Mouse (Mus musculus) heart, embryonic 13.5 days (tissue): ENCODE results near the gene Adap2. TPM values are rescaled to one million over a fixed set of nuclear protein-coding genes. Genes with fewer than 3 reads are reported as not detected.
A peak's percentile ranks its signal among the peaks of the same experiment; 100 is the strongest.

ENCODE experiments used
- ATAC-seq: fragments of 200-750 bp; cut with Nextera tagmentation; 2 replicates; pipeline ENCODE4 v1.8.0; 2017; ENCODE audit warnings: moderate TSS enrichment; ENCODE audit not compliant: insufficient number of reproducible peaks, low FRiP score, low TSS enrichment; ENCODE audit errors: extremely low read depth
- H3K27ac ChIP-seq: fragments of 300-500 bp; sonication (generic); replicated peaks from 2 replicates; pipeline ENCODE4 v1.5.1; 2015; ENCODE audit warnings: moderate library complexity, mild to moderate bottlenecking, inconsistent platforms
- H3K27me3 ChIP-seq: fragments of 300-500 bp; sonication (generic); replicated peaks from 2 replicates; pipeline ENCODE4 v1.6.1; 2015; ENCODE audit warnings: mild to moderate bottlenecking, inconsistent platforms
- H3K36me3 ChIP-seq: fragments of 300-500 bp; sonication (generic); 2 replicates; pipeline ENCODE4 v1.6.1; 2015; ENCODE audit warnings: mild to moderate bottlenecking, inconsistent platforms
- H3K4me1 ChIP-seq: fragments of 300-500 bp; sonication (generic); 2 replicates; pipeline ENCODE4 v1.6.1; 2015; ENCODE audit warnings: inconsistent platforms
- H3K4me2 ChIP-seq: fragments of 300-500 bp; sonication (generic); 2 replicates; pipeline ENCODE4 v1.6.1; 2015; ENCODE audit warnings: inconsistent platforms, mild to moderate bottlenecking, moderate library complexity
- H3K4me3 ChIP-seq: fragments of 300-500 bp; sonication (generic); 2 replicates; pipeline ENCODE4 v1.5.1; 2015; ENCODE audit warnings: moderate library complexity, mild to moderate bottlenecking, inconsistent platforms
- H3K9ac ChIP-seq: fragments of 300-500 bp; sonication (generic); 2 replicates; pipeline ENCODE4 v1.6.1; 2015; ENCODE audit warnings: inconsistent platforms, mild to moderate bottlenecking, moderate library complexity
- H3K9me3 ChIP-seq: fragments of 300-500 bp; sonication (generic); 2 replicates; pipeline ENCODE4 v1.6.1; 2016; ENCODE audit warnings: inconsistent platforms
- WGBS: fragments of 180-500 bp; shearing (Covaris S2); methylation state at CpG from one replicate; pipeline ENCODE4 v1.1.7; 2015; ENCODE audit warnings: mixed read lengths; 5-methylcytosine and 5-hydroxymethylcytosine counted together
- polyA plus RNA-seq: library from polyadenylated mRNA; unstranded; fragments of >200 nt; fragmentation: Nextera tagmentation; extraction: Ambion mirVana; gene quantifications from 2 replicates; pipeline ENCODE4 v1.2.1, GENCODE M21; 2015

Gene Adap2
- polyA plus RNA-seq, 1 experiment from 2014 or later, result 1.2 TPM

DNA sequence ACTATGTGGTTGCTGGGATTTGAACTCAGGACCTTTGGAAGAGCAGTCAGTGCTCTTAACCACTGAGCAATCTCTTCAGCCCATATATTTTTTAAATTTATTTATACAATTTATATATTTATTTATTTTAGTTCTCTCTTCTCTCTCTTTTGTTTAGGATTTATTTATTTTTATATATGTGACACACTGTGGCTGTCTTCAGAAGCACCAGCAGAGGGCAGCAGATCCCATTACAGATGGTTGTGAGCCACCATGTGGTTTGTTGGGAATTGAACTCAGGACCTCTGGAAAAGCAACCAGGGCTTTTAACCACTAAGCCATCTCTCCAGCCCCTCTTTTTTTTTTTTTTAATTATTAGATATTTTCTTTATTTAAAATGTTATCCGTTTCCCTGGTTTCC, 46.4 kb downstream of the Adap2 start:
- WGBS, result 64% methylated on average over 1 of the region's 1 CpGs
- H3K36me3 ChIP-seq, result peaks cover 29% of the 10 kb centered on the region

DNA sequence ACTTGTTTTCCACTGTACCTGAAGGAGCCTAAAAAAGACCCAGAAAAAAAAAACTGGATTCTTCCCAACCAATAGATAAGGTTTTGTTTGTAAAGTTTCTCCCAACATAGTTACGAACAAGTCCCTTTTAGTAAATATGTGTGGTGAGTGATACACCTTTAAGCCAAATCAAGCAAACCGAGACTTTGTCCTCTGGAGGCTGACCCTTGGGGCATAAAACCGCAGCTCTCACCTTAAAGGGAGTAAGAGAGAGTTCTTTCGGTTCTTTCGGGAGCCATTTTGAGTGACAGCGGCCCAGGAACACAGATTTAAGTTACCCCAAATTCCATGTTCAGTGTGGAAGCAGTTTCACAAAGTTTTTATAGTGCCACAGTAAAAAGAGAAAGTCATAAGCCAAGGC, 48.4 kb downstream of the Adap2 start:
- Histone ChIP-seq H3K9me3 (no peaks in the 10 kb centered on the region), H3K9ac (no peak overlapping the region), H3K36me3 (peaks cover 20% of the 10 kb centered on the region), H3K27ac (no peak overlapping the region), H3K27me3 (no peaks in the 10 kb centered on the region), H3K4me3 (no peak overlapping the region), H3K4me2 (no peak overlapping the region), H3K4me1 (no peaks in the 10 kb centered on the region)
- ATAC-seq, result no peak
- WGBS, result 78% methylated on average over 6 of the region's 6 CpGs

More for the DNA sequence above, 46.4 kb downstream of the Adap2 start:
- H3K4me3 ChIP-seq, result no peak overlapping the region
- no peak overlapping the region for H3K27ac ChIP-seq
- no peaks in the 10 kb centered on the region for H3K4me1 ChIP-seq
- H3K9ac ChIP-seq, result no peak overlapping the region
- H3K27me3 ChIP-seq, result no peaks in the 10 kb centered on the region
- H3K4me2 ChIP-seq, result no peak overlapping the region
- ATAC-seq, result no peak
- H3K9me3 ChIP-seq, result no peaks in the 10 kb centered on the region

DNA sequence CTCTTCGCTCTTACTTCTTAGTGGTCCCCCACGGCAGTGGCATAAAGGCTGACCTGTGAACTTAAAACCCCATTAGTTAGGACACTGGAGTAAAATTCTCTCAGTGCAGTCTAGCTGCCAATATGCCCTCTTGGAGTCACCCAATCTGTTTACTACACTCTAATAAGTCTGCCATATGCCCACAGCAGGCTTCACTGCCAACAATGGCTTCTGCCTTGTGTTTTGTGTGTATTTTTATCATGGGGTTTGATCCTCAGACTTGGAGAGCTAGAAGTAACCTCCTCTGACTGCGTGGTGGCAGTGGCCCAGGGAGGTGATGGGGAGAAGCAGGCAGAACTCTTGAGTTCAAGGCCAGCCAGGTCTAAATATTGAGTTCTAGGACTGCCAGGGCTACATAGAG, 50.1 kb downstream of the Adap2 start:
- H3K9me3 ChIP-seq, result no peaks in the 10 kb centered on the region
- no peaks in the 10 kb centered on the region for H3K27me3 ChIP-seq
- no peak for ATAC-seq
- H3K9ac ChIP-seq, result no peak overlapping the region
- H3K36me3 ChIP-seq, result peaks cover 9% of the 10 kb centered on the region
- H3K4me2 ChIP-seq, result no peak overlapping the region
- peaks cover 4% of the 10 kb centered on the region; the same call in 1 of the 2 replicates for H3K4me1 ChIP-seq
- no peak overlapping the region for H3K27ac ChIP-seq
- 66% methylated on average over 3 of the region's 3 CpGs for WGBS
- no peak overlapping the region for H3K4me3 ChIP-seq

DNA sequence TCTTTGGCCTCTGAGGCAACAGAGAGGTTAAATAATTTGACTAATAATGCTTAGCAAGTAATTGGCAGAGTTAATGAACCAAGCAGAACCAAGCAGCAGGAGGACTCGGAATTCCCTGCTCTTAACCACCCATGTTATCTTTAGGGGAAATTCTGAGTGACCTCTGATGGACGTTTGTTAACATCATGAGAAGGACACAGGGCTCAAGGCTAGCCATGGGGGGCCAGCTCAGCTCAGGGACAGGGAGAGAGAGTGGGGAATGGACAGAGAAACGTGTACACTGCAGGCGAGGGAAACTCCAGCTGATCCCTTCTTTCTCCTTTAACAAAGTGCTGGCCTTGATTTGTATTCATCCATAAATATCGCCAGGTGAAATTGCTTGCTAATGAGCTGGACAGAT, 51.0 kb downstream of the Adap2 start:
- 51% methylated on average over 5 of the region's 5 CpGs for WGBS
- no peak overlapping the region for H3K27ac ChIP-seq
- ATAC-seq, result no peak
- H3K4me1 ChIP-seq, result peaks cover 6% of the 10 kb centered on the region
- H3K4me3 ChIP-seq, result no peak overlapping the region
- peaks cover under 1% of the 10 kb centered on the region; the same call in 1 of the 2 replicates for H3K36me3 ChIP-seq
- no peak overlapping the region for H3K9ac ChIP-seq
- H3K4me2 ChIP-seq, result no peak overlapping the region
- no peaks in the 10 kb centered on the region for H3K9me3 ChIP-seq
- H3K27me3 ChIP-seq, result no peaks in the 10 kb centered on the region

DNA sequence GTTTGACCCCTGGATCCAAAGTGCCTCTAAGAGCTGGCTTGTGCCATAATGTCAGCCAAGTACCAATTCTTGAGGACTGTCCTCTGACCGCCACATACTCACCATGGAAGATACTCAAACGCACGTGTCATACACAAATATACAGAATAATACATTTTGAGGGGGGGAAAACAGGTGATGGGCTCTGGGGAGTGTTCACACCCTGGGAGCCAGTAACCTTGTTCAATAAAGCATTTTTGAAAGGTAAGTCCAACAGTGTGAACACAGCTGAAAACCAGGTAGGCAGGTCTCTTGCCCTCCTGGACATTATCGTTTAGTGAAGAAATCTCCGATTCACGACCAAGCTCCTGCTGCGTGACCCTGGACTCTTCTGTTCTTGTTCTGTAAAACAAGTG, 54.6 kb downstream of the Adap2 start:
- ATAC-seq, result no peak
- no peaks in the 10 kb centered on the region for H3K9me3 ChIP-seq
- H3K9ac ChIP-seq, result no peak overlapping the region
- H3K4me2 ChIP-seq, result peak overlapping the region; percentile 29; the same call in 1 of the 2 replicates
- peaks cover 11% of the 10 kb centered on the region; the same call in 1 of the 2 replicates for H3K36me3 ChIP-seq
- WGBS, result 38% methylated on average over 7 of the region's 7 CpGs
- H3K27me3 ChIP-seq, result no peaks in the 10 kb centered on the region
- peaks cover 19% of the 10 kb centered on the region for H3K4me1 ChIP-seq
- no peak overlapping the region for H3K27ac ChIP-seq
- peak overlapping the region; percentile 81 for H3K4me3 ChIP-seq

DNA sequence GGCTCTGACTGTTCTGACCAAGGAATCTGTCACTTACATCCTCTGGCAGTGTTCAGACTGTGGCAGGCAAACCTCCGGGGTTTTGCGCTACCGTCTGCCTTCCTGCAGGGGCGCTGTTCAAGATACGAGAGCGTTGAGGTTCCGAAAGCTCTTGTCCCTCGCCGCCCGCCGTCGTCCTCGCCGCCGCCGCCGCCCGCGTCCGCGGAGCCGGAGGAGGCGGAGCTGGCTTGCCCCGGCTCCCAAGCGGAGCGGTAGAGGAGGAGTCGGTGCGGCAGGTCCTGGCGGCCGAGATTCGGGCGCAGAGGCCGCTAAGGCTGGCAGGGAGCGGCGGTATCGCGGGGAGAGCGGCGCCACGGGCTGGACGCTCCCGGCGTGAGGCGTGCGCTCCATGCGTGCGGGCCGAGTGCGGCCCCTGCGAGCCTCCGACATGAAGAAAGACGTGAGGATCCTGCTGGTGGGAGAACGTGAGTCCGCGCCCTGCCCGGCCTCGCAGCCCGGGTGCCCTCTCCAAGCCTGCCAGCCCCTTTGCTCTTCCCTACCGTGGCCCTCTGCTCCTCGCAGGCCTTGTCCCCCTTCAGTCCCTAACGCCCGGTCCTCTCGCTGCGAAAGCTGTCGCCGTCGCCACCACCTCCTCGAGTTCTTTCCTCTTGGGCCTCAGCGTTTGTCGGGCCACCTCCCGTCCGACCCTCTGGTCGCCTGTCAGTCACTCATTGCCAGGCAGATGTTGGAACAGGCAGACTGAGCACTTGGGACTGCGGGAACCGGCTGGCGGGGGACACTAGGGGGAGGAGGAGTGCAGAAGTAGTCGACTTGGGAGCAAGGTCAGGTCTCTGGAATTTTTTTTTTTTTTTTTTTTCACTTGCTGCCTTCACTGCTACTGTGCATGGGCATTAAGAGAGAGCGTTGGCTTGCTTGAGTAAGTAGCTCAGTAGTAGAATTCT, 55.2 kb downstream of the Adap2 start, which contains the start of gene Rhot1:
TSS of gene Rhot1 (plus strand) at position 160 of the 941 bp plus-strand sequence.
- no peaks in the 10 kb centered on the region for H3K27me3 ChIP-seq

DNA sequence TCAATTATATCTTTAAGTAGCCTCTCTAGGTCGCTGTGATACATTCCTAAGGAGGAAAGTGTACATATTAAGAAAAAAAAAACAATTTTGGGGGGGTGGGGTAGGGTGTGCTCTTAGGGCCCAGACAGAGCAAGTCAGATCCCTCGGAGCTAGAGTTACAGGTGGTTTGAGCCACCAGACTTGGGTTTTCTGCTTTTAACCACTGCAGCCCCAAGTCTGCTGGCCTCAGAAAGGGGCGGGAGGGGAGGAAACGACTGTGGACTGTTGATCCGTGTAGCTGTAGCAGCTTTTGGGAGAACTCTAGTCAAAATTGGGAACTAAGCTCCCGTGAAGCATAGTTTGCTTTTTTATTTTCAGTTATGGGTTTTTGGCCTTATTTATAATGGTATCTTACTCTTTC, 56.4 kb downstream of the Adap2 start:
- H3K4me3 ChIP-seq, result peak overlapping the region; percentile 81
- ATAC-seq, result no peak
- peaks cover 25% of the 10 kb centered on the region for H3K36me3 ChIP-seq
- peak overlapping the region; percentile 94; the same call in 1 of the 2 replicates for H3K27ac ChIP-seq
- peak overlapping the region; percentile 77 for H3K4me2 ChIP-seq
- no peaks in the 10 kb centered on the region for H3K9me3 ChIP-seq
- 42% methylated on average over 6 of the region's 6 CpGs for WGBS
- no peaks in the 10 kb centered on the region for H3K27me3 ChIP-seq
- peaks cover 19% of the 10 kb centered on the region for H3K4me1 ChIP-seq
- H3K9ac ChIP-seq, result peak overlapping the region; percentile 93

More for the DNA sequence above, 55.2 kb downstream of the Adap2 start, which contains the start of gene Rhot1:
- Histone ChIP-seq H3K36me3 (peaks cover 16% of the 10 kb centered on the region), H3K4me2 (peak within 1 kb of the TSS; percentile 77), H3K27ac (peak within 1 kb of the TSS; percentile 94), H3K9me3 (no peaks in the 10 kb centered on the region), H3K4me1 (peaks cover 19% of the 10 kb centered on the region), H3K4me3 (peak within 1 kb of the TSS; percentile 81), H3K9ac (peak within 1 kb of the TSS; percentile 93)
- peak; percentile 89 for ATAC-seq
- under 1% methylated on average over 78 of the region's 78 CpGs for WGBS

DNA sequence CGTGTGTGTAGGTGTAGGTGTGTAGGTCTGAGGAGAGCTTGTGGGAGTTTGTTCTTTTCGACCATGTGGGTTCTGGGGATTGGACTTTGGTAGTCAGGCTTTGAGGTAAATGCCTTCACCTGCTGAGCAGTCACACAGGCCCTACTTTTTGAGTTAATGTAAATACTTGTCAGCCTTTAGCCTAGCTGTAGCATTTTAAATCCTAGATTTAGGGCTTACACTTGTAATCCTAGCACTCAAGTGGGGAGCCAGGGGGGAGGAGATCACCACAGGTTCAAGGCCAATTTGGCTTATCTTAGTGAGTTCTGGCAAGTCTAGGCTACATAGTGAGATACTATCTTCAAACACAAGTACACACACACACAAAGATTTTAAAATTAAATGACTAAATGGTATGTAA, 58.4 kb downstream of the Adap2 start:
- no peak overlapping the region for H3K27ac ChIP-seq
- peaks cover 30% of the 10 kb centered on the region for H3K36me3 ChIP-seq
- no peak overlapping the region for H3K4me3 ChIP-seq
- H3K9ac ChIP-seq, result no peak overlapping the region
- H3K9me3 ChIP-seq, result no peaks in the 10 kb centered on the region
- H3K4me2 ChIP-seq, result no peak overlapping the region
- WGBS, result 87% methylated on average over 2 of the region's 2 CpGs
- ATAC-seq, result no peak
- peaks cover 19% of the 10 kb centered on the region for H3K4me1 ChIP-seq
- H3K27me3 ChIP-seq, result no peaks in the 10 kb centered on the region

DNA sequence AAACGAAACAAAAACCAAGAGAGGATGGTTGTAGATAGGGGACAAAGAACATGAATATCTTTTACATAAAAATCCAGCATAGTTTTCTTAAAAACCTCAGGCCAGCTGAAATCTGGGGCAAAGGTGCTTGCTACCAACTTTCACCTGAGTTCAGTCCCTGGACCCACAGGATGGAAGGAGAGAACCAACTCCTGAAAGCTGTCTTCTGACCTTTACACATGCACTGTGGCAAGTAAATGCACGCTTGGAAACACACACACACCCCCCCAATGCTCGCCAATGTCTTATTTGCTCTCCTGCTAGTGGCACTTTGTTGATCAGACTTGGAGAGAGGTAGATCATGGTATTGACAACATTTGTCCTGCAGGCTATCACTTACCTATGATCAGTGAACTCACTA, 61.4 kb downstream of the Adap2 start:
- H3K27ac ChIP-seq, result no peak overlapping the region
- 94% methylated on average over 3 of the region's 3 CpGs for WGBS
- no peaks in the 10 kb centered on the region for H3K9me3 ChIP-seq
- H3K9ac ChIP-seq, result no peak overlapping the region
- H3K36me3 ChIP-seq, result peaks cover 39% of the 10 kb centered on the region
- no peak overlapping the region for H3K4me2 ChIP-seq
- peaks cover 9% of the 10 kb centered on the region for H3K4me1 ChIP-seq
- no peaks in the 10 kb centered on the region for H3K27me3 ChIP-seq
- no peak for ATAC-seq
- no peak overlapping the region for H3K4me3 ChIP-seq

DNA sequence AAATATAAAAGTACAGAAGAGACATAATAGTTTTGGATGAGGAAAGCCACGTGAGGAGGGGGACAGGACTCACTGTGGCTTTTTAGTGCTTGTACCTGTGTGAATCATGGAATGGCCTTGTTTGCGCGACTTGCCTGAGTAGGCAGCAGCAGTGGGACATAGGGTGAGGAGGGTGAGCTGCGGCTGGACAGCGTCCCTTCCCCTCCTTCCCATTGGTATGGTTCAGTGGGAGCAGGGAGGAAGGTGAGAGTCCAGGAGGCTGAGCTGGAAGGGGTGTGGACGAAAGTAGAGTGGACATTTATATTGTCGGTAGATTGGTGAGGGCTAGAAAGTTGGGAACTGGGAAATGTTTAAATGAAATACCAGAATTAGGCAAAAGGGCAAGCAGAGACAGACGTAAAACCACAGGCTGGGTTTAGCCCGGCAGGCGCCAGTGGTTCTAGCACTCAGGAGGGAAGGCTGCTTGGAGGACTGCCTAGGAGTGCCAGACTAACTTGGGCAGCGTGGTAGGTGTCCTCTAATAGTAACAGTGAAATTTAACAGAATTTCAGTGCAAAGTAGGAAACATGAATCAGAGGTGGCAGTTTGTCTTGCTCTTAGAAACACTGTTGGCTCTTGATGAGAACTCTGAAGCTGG, 64.9 kb downstream of the Adap2 start:
- peaks cover 58% of the 10 kb centered on the region for H3K36me3 ChIP-seq
- 82% methylated on average over 11 of the region's 11 CpGs for WGBS

More for the DNA sequence above, 64.9 kb downstream of the Adap2 start:
- H3K27me3 ChIP-seq, result no peaks in the 10 kb centered on the region
- H3K9me3 ChIP-seq, result no peaks in the 10 kb centered on the region
- H3K4me3 ChIP-seq, result no peak overlapping the region
- no peak overlapping the region for H3K27ac ChIP-seq
- no peak overlapping the region for H3K4me2 ChIP-seq
- H3K4me1 ChIP-seq, result no peaks in the 10 kb centered on the region
- no peak overlapping the region for H3K9ac ChIP-seq
- no peak for ATAC-seq
